Mouse (Mus musculus): ENCODE measurements around the gene Rnf169.
"Not testable (repeated sequence)": the region's sequence is repeated elsewhere in the genome, so short reads cannot be mapped to it uniquely, and the experiment has no call there.

Gene Rnf169

DNA sequence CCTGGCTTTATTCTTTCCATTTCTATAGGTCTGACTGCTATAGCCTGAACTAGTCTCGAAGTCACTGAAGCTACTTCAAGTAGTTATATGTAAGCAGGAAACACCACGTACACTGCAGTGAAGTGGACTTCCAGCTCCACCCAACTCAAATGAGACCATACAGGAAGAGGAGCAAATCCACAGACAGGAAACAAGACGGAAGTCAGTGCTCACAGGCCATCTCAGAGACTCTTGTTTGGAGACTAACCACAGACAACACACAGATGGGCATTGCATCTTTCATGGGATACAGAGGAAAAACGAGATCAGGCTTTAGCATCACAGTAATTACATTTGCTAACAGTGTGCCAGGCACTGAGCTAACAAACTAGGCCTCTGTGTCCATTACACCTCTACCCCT, 33.9 kb downstream of the Rnf169 start:
- DNase-seq (ENCODE audit: low spot score in 2 of 2): no peak

DNA sequence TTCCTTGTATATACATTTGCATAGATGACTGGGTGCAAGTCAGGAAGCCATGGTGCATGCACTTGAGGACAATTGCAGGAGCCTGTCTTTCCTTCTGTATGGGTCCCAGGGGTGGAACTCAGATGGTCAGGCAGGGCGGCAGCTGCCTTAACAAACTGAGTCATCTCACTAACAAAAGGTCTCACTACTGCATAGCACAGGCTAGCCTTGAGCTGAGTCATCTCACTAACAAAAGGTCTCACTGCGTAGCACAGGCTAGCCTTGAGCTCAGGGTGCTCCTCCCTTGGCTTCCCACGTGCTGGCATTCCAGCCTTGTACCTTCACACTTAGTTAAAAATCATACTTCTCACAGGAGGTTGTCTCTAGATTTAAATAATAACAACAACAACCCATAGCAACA, 34.3 kb downstream of the Rnf169 start:
- no peak for DNase-seq (ENCODE audit: low spot score in 2 of 2)

DNA sequence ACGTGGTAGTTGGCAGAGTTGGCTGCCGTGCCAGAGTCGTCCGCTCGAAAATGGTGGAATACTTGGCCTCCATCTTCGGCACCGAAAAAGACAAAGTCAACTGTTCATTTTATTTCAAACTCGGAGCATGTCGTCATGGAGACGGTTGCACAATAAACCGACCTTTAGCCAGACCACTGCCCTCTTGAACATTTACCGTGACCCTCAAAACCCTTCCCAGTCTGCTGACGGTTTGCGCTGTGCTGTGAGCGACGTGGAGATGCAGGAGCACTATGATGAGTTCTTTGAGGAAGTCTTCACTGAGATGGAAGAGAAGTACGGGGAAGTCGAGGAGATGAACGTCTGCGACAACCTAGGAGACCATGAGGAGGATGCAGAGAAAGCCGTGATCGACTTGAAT, 35.2 kb downstream of the Rnf169 start:
- not testable (repeated sequence) for DNase-seq (ENCODE audit: low spot score in 2 of 2)

DNA sequence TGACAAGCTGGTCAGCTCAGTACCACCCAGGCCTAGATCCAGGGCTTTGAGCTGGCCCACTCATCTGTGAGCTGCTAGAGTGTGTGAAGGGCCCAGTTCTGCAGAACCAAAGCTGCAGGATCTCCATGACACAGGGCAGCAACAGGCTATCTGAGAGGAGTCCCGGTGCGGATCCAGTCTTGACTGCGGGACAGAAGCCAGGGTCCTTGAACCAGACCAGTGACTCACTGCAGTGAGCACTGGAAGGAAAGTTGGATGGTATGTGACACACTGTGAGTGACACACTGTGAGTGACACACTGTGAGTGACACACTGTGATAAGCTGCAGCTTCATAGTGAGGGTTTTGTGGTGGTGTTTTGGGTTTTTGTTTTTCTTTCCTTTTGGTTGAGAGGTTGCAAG, 35.7 kb downstream of the Rnf169 start:
- DNase-seq (ENCODE audit: low spot score in 2 of 2): no peak

DNA sequence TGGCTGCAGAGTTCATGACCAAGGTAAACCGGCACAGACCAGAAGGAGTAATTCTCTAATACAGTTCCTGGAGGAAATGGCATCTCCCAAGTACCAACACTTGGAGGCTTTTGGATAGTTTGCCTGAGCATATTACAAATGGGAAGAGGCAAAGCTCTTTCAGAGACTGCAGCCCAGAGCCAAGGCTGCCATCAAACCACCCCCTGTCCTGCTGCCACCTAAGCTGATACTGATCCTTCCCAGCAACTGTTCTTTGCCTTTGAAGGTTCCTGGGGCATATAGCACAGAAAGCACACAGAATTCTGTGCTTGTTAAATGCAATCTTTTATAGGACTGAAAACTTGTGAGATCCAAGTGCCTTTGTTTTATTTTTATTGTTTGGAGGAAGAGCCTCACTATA, 39.6 kb downstream of the Rnf169 start:
- DNase-seq (ENCODE audit: low spot score in 2 of 2): no peak

DNA sequence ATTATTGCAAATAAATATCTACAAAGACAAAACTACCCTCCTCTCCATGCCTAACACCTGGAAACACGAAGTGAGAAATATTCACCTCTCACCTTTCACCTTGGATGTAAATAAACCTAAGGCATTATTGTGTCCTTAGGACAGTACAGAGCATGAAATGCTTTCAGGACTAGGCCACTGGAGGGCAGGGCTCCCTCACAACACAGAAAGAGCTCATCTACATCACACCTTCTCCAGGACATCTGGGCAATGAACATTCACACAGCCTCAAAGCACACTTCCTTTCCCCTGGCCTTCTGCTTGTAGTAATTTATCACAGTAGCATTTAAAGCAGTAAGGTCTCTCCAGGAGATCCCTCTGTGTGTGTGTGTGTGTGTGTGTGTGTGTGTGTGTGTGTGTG, 44.5 kb downstream of the Rnf169 start:
- no peak for DNase-seq (ENCODE audit: low spot score in 2 of 2)

DNA sequence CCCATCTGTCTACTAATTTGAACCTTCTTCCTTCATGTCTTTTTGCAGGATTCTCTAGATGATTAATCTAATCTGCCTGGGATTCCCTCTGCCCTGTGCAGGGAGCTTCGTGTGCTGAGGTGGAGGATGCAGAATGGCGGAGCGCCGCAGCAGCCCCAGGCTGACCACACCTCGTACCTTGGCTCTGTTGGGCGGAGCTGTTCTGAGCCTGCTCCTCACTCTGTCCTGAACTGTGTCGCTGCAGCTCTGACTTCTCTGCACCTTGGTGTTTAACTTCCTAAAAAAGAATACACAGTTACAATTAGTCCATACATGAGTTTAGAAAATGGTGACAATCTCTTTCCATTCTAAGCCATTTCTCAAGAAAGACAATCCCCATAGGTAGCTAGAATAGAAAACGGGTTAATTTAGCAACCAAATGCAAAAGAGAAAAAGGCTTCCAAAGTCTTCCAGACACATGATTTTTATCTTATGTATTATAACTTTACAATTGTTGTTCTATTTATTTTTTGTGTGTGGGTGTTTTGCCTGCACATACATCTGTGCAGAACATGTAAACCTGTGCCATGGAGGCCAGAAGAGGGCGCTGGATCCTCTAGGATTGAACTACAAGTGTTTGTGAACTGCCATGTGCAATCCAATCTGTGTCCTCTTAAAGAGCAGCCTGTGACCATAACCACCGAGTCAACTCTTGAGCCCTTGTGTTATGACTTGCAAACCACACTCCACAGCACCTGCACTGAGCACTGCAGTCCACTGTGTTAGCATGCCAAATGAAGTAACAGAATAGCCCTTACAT, 53.1 kb downstream of the Rnf169 start:
- DNase-seq (ENCODE audit: low spot score in 2 of 2): peak in 1 of 2 experiments; percentile 84

DNA sequence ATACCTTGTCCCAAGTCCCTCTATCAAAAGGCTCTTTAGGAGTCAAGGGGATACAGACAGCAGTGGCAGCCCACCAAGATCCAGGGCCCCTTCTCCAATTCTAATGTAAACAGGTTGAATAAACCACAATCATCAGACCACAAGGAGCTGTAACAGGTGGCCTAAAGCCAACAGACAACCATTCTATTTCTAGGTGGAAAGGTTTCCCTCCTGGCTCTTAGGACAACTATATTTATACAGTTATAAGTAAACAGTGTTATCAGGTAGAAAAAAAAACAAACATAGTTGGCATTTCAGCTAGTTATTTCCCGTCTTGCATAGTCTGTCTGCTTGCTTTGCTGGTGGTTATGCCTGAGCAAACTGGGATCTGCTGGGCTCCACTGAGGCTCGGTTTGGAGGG, 59.8 kb downstream of the Rnf169 start:
- no peak for DNase-seq (ENCODE audit: low spot score in 2 of 2)

DNA sequence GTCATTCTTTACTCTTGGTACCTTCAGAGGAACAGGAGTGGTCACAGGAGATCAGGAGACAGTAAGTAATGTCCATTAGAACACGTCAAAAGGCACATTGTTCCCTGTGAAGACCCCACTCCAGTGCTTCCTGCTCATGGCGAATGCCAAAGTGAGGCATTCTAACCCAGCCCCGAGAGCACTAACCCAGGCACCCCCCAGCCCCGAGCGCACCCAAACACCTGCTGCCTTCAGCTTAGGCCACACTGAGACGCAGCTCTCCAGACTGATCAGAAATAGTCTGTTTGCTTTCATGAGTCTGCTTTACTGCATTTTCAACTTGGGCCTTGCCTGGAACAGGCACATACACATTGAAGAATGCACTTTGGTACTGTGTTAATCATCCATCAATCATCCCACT, 60.3 kb downstream of the Rnf169 start:
- no peak for DNase-seq (ENCODE audit: low spot score in 2 of 2)

DNA sequence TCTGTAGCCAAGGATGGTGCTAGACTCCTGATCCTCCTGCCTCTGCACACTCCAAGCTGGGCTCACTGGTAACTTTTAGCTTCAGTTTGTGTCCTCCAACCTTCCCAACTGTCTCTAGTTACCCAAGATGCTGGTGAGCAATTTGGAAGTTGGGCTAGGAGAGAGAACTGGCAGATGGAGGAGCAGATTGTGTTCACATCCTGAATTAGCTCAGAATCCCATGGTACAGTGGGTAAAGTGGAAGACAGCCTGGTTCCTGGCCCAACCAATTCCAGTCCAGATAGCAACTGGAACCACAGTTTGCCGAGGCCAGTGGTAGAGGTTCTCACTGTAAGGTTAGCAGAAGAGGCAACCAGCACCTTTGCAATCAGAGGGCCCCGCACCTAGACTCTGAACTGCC, 61.1 kb downstream of the Rnf169 start:
- peak in 1 of 2 experiments; percentile 71 for DNase-seq (ENCODE audit: low spot score in 2 of 2)

DNA sequence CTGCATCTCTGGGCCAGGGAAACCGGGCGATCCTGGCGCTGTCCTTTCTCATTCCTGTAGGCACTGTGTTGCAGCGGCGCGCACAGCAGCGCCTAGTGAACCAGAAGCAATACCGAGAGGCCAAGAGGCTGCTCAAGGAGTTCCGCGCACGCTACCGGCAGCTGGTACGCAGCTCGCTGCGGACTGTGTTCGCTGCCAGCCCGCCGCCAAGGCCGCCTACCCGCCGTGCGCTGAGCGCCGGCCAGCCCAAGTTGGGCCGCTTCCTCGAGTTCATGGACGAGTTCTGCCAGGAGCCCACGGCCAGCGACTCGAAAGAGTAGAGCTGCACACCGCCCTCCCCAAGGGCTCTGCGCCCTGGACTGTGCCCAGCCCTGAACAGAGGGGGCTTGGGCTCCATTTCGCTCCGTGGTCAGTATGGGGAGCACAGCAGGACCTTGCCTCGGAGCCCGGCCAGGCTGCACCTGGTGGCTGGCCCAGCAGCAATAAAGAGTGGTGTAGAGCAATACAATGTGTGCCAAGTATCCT, 62.9 kb downstream of the Rnf169 start:
- peak in 1 of 2 experiments; percentile 42 for DNase-seq (ENCODE audit: low spot score in 2 of 2)

DNA sequence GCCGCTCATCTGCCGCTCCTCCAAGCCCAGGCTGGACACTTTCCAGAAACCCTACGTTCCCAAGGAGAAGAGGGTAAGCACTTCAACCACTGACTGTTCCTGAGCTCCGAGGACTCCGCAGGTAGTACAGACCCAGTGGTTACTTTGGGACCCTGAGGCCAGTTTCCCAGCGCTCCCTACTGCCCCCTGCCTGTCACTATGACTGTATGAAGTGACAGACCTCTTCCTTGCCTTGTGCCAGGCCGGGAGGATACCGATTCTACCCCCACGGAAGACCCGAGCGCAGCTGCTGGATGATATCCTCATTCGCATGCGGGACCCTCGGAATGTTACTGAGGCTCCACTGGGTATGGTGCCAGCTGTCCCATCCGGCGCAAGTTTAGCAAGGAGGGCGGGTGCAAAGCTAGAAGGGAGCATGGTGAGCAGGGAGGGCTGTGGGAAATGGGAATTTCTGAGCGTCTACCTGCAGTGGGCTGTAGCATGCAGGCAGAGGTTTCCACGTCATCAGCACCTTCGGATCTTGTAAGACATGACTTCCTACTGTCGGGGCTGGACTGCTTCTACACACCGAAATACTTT, 63.4 kb downstream of the Rnf169 start:
- peak in 1 of 2 experiments; percentile 51 for DNase-seq (ENCODE audit: low spot score in 2 of 2)

DNA sequence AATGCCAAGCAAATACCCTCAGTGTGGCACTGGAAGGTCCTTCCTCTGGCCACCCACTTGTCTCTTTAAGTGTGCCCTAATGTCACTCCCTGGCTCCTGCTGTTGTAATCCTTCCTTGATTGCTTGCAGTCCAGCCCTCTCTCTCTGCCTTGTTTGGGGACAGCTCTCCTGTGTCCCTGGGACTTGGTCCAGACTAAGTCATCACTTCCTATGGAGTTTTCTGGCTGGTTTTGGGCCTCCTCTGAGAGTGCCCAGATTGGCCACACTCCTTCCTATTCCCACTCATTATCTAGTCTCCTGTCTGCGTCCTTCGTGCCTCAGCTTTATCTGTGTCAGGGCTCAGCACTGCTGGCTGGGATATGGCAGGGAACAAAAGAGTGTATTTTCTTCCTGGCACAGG, 64.7 kb downstream of the Rnf169 start:
- DNase-seq (ENCODE audit: low spot score in 2 of 2): no peak

DNA sequence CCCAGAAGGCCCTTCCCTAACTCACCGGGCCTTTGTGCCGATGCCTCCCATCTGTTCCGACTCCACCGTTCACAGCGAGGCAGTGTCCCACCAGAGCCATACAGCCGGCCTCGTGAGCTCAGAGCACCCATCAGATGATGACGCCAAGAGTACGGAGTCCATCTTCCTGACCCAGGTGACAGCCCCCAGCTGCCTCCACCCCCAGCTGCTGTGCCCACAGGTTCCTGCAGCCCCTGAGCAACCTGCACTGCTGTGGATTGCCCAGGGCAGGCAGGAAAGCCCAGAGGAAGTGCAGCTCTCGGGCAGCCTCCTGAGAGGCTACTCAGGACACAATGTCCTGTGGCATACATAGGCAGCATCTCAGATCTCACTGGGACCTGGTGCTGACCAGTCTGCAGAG, 65.9 kb downstream of the Rnf169 start:
- DNase-seq (ENCODE audit: low spot score in 2 of 2): no peak

DNA sequence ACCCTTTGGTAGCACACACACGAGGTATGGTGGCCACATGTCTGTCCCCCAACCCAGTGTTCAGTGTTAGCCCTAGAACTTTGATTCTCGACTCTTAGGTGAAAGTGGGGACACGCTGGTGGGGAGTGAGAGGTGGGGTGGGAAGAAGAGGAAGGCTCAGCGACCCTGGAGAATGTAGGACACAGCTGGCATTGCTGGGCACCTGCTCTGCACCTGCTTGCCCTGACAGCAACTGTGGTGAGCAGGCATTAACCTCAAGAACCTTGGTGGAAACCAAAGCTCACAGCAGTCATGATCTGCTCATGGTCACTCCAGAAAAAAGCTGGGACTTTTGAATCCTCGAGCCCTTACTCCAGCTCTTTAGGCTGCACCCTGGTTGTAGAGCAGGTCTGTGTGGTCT, 69.2 kb downstream of the Rnf169 start:
- DNase-seq (ENCODE audit: low spot score in 2 of 2): no peak

DNA sequence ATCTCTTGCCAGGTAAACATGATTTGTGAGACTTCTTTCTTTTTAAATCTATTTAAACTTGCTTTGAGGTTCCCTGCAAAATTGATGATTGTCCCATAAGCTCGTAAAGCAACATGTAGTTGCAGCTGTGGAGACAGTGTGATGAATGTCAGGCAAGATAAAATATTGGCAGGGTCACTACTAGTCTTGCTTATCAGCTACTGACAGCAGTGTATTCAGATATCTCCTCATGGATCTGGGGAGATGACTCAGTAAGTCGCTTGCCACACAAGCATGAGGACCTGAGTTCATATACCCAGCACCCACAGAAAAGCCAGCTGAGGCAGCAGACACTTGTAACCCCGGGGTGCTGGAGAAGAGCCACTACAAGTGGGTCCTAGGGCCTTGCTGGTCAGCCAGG, 72.8 kb downstream of the Rnf169 start:
- no peak for DNase-seq (ENCODE audit: low spot score in 2 of 2)

DNA sequence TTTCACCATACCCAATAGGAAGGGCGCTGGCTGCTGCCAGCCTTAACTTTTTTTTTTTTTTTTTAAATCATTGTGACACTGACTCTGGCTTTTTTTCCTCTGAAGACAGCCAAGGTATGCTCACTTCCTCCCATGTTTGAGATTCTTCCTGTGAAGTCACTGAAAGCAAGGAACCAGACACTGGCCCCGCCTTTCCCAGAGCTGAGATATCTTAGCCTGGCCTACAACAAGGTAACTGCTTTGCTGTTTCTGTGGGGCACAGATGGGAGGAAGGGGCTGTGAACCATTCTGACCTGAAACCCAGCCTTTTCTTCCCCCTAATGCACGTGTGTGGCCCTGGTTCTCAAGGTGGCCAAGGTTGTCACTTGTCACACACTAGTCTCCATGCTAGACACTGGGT, 73.9 kb downstream of the Rnf169 start:
- no peak for DNase-seq (ENCODE audit: low spot score in 2 of 2)

DNA sequence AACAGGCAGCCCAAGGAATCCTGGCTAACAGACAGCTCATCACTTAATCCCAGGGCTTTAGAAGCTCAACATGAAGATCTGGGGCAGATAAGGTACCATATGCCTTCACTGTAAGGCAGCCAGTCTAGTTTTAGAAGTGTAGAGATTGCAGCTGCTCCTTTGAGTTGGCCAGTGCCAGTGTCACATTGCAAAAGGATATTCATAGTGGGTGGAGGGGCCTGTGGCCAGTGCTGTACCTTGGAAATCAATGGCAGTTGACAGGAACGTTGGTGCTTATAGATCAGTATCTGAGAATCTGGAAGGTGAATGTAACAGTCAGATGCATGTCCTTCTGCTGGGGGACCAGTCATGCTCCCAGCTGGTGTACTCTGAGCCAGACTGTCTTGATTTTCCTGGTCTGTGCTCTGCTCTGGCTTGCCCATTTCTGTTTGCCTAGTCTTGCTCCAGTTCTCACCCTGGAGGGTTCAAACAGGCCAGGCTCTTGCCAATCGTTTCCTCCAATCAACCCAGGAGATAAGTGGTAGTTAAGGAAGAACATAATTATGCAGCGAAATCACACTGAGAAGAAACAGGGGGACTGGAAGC, 75.7 kb downstream of the Rnf169 start:
- DNase-seq (ENCODE audit: low spot score in 2 of 2): no peak

DNA sequence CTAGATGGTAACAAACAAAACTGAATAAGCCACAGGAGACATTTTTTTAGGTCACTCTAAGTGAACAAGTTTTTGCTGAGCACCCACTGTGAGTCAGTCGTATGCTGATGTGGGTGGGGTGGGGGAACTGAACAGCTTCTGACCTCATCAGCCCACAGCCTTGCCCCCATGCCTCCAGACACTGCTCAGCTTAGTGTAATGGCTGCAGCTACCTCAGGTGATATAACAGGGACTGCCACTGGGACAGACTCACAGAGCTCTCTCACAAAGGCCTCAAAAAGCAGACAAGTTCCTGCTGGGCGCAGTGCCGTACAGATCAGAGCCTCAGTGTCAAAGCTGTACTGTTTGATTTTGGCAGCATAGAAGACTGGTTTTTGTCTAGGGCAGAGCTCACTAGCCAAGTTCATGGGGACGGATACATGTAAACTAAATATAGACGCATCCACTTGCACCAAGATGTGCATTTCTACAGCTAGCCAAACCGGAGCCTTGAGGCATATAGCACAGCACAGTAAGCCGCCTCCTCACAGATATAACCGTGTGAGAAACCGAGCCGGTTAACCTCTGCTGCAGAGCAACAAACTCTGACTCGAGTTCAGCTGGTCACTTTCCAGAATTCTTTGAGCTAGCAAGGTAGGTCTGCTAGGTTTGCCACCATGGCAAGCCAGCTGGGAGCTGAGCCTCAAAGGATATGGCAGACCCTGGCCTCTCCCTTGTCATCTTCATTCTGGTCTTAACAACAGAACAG, 77.2 kb downstream of the Rnf169 start:
- no peak for DNase-seq (ENCODE audit: low spot score in 2 of 2)

DNA sequence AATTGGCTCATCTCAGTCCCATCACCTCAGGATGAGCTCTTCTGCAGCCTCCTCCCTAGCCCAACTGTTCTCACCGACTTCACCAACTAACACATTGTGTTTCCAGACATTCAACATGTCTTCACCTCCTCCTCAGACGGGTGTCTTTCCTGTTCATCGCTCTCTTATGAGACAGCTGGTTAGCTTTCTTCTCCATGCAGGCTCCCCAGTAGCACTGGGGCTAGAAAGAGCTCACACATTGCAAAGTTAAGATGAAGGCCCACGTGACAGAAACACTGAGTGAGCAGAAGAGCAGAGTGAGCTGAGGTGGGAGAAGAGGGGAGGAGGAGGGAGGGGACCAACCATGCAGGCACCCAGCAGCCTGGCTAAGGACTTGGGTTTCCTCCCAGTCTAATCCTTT, 78.0 kb downstream of the Rnf169 start:
- DNase-seq (ENCODE audit: low spot score in 2 of 2): peak; percentile 54 to 55

DNA sequence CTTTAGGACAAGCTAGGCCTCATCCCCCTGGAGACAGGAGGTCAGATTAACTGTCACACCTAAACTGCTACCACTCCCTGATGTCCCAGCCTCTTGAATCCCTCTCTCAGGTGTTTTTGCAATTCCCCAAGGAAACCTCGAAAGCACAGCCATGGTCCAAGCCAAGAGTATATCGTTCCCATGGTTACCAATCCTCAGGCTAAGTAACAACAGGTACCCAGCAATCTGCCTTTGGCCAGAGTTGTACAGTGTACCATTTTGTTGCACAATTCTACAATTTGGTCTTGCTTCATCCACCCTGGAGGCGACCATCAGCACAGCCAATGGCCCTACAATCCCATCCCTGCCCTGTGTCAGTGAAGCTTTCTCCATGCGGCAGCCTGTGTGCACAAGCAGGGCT, 83.3 kb downstream of the Rnf169 start:
- no peak for DNase-seq (ENCODE audit: low spot score in 2 of 2)

DNA sequence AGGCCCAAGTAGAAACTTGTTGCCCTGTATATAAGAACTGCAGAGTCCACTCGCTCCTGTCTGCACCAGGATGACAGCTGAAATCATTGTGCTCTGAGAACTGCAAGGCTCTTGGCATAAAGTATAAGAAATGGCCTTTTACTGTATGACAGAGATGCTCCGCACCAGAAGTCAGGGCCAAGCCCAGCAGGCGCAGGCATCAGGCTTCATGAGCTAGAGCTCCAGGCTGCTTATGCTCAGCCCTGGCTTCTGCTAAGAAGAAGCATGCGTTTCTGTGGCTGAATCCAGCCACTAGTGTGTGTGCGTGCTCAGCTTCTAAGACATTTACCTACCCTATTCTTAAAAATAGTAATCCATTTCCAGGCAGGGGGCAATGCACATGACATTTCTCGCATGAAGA, 85.8 kb downstream of the Rnf169 start:
- DNase-seq (ENCODE audit: low spot score in 2 of 2): no peak
